Mouse (Mus musculus) heart, adult 2 months (tissue): ENCODE data around the gene Stk17b.

ENCODE experiments used
- CTCF ChIP-seq: fragments of 200-600 bp; IDR thresholded peaks from 2 replicates; pipeline ENCODE4 v1.8.1; 2022; ENCODE audit warnings: antibody characterized with exemption, mild to moderate bottlenecking, moderate library complexity
- POLR2A ChIP-seq: fragments of 200-500 bp; IDR thresholded peaks from 2 replicates; pipeline ENCODE4 v1.6.1; 2011; ENCODE audit warnings: mild to moderate bottlenecking, low read depth, low read length, control low read depth; ENCODE audit not compliant: insufficient read depth

DNA sequence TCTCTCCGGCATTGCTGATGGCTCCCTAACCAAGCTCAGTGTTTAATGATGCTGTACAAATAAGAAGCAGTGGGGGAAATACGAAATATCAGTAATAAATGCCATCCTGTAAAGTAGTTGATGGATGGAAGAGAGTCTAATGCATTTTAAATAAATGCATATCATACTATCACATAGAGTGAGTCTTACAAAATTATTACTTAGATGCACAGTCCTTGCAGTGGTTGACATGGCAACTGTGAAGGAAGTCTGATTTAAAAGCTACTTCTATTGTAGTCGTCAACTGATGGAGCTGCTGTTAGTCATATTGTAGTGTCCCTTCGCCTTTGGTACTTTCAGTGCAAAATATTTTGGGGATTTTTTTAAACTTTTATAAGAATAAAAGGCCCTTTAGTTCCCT lies 26.9 kb upstream of the Stk17b start:
- TF ChIP-seq POLR2A (no peak), CTCF (no peak)
